In the genomic region with DNA sequence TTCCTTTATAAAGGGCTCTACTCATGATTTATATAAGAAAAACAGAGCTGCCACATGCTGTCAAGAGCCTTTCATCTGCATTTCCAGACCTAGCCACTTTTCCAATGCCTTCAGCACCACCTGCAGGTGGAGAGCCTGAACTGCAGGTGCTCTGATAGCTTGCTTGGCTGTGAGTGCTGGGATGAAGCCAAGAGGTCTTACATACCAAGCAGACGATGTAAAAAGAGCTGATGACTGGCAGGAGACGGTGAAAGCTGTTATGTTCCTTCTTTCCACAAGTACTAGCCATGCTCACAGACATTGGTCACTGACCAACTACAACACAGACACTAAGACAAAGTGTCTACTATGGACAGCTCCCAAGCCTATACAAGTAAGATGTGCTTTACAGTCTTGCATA, we compare ENCODE assay signal across 8 mouse cellular contexts. TPM values are rescaled to one million over a fixed set of nuclear protein-coding genes. Genes with fewer than 3 reads are reported as not detected.
DNase-seq lines count a peak whose midpoint lies in the region; ATAC-seq lines count a peak whose summit lies in the region.

No protein-coding gene starts in this region.

- peak; percentile 52 for DNase-seq in WW6 (ENCODE audit: low read depth, low spot score)
- DNase-seq in cerebellum, postnatal 14 days: peak; percentile 98 to 99
- peak; percentile 92 to 97 for DNase-seq in frontal cortex, postnatal 36 days (ENCODE audit: low spot score in 2 of 2)
- DNase-seq in layer of hippocampus, postnatal 36 days: peak; percentile 91 to 92
- peak; percentile 89 for DNase-seq in right cerebral cortex, postnatal 25 days
- DNase-seq in urinary bladder, postnatal 4 days (ENCODE audit: low spot score in 2 of 2): peak; percentile 73 to 85

- 0 out of 2 replicates have a peak overlapping the region, but pooled peaks have one; percentile 13 for H3K9ac ChIP-seq in hindbrain, embryonic 16.5 days (ENCODE audit: low read depth, low read length)

- ATAC-seq in hindbrain, embryonic 16.5 days: peak; percentile 72
- ATAC-seq in megakaryocyte-erythroid progenitor cell, adult 5-6 weeks (replicated peaks; ENCODE audit: low FRiP score, low TSS enrichment, poor library complexity, severe bottlenecking): peak; percentile 78

- H3K27ac ChIP-seq in hindbrain, embryonic 16.5 days (ENCODE audit: low read depth, low read length): no peak overlapping the region

- H3K4me1 ChIP-seq in hindbrain, embryonic 16.5 days (ENCODE audit: control insufficient read depth, insufficient read depth, low read depth, low read length): peaks cover 17% of the 10 kb centered on the region

- H3K4me2 ChIP-seq in hindbrain, embryonic 16.5 days (ENCODE audit: low read length): no peak overlapping the region

- no peaks in the 10 kb centered on the region for H3K36me3 ChIP-seq in hindbrain, embryonic 16.5 days (ENCODE audit: control insufficient read depth, insufficient read depth, low read length)

- no peaks in the 10 kb centered on the region for H3K27me3 ChIP-seq in hindbrain, embryonic 16.5 days (replicated peaks; ENCODE audit: control insufficient read depth, insufficient read depth, low read length)

- H3K9me3 ChIP-seq in hindbrain, embryonic 16.5 days (ENCODE audit: control insufficient read depth, low read length): no peaks in the 10 kb centered on the region

- H3K4me3 ChIP-seq in hindbrain, embryonic 16.5 days (ENCODE audit: low read length): no peak overlapping the region

- 11% methylated on average over 2 of the region's 2 CpGs for WGBS in hindbrain, embryonic 16.5 days

RNA-seq across cellular contexts. Expression of gene A730071L15Rik, which starts 12.0 kb away (rescaled TPM):
- polyA plus RNA-seq in hindbrain, embryonic 16.5 days (2015; fragmentation: Nextera tagmentation; extraction: Ambion mirVana): 0.71 and 0.81 TPM in 2 replicates
- total RNA-seq in layer of hippocampus, postnatal 36 days (2021): under 1 TPM in 1 of 2 experiments, not detected in 1; 0.50 TPM
- 2.9 TPM in 1 of 2 replicates, not detected in the other for total RNA-seq in megakaryocyte-erythroid progenitor cell, adult 5-6 weeks (2014; fragmentation: Nextera tagmentation)
- total RNA-seq in megakaryocyte-erythroid progenitor cell, adult 5-6 weeks (2017): 0.47 TPM in 1 of 2 replicates, not detected in the other

RNA-seq across cellular contexts. Expression of gene Nudcd3, which starts 12.3 kb away (rescaled TPM):
- polyA plus RNA-seq in hindbrain, embryonic 16.5 days (2015; fragmentation: Nextera tagmentation; extraction: Ambion mirVana): 71.5 and 71.9 TPM in 2 replicates
- total RNA-seq in layer of hippocampus, postnatal 36 days (2021): 100 to 1,000 TPM; 108 to 114 TPM
- total RNA-seq in megakaryocyte-erythroid progenitor cell, adult 5-6 weeks (2014; fragmentation: Nextera tagmentation): 27.6 and 35.1 TPM in 2 replicates
- 34.6 and 39.0 TPM in 2 replicates for total RNA-seq in megakaryocyte-erythroid progenitor cell, adult 5-6 weeks (2017)

RNA-seq across cellular contexts. Expression of gene Npc1l1, which starts 42.1 kb away (rescaled TPM):
- polyA plus RNA-seq in hindbrain, embryonic 16.5 days (2015; fragmentation: Nextera tagmentation; extraction: Ambion mirVana): 0.04 TPM in 1 of 2 replicates, not detected in the other
- total RNA-seq in layer of hippocampus, postnatal 36 days (2021): under 1 TPM; 0.28 to 0.30 TPM
- 0.22 TPM in 1 of 2 replicates, not detected in the other for total RNA-seq in megakaryocyte-erythroid progenitor cell, adult 5-6 weeks (2014; fragmentation: Nextera tagmentation)
- total RNA-seq in megakaryocyte-erythroid progenitor cell, adult 5-6 weeks (2017): not detected in 2 replicates
